Mouse (Mus musculus) kidney, adult 2 months (tissue): Measurements from ENCODE around the gene Tbxa2r. TPM values are rescaled to one million over a fixed set of nuclear protein-coding genes. Genes with fewer than 3 reads are reported as not detected.
A peak's percentile ranks its signal among the peaks of the same experiment; 100 is the strongest.

Experiments
- DNase-seq: peaks from one replicate; pipeline ENCODE4 v3.0.0; 2021
- H3K27ac ChIP-seq: fragments of 200-500 bp; 2 replicates; pipeline ENCODE4 v1.5.1; 2012; ENCODE audit warnings: low read depth, low read length, control low read depth, inconsistent platforms; ENCODE audit not compliant: insufficient read depth
- H3K27me3 ChIP-seq: fragments of 200-500 bp; replicated peaks from 2 replicates; pipeline ENCODE4 v1.6.1; 2012; ENCODE audit warnings: mild to moderate bottlenecking, moderate library complexity, low read length, inconsistent platforms; ENCODE audit not compliant: control insufficient read depth, insufficient read depth
- H3K36me3 ChIP-seq: fragments of 200-500 bp; 2 replicates; pipeline ENCODE4 v1.6.1; 2012; ENCODE audit warnings: mild to moderate bottlenecking, moderate library complexity, low read length, inconsistent platforms; ENCODE audit not compliant: control insufficient read depth, insufficient read depth
- H3K4me1 ChIP-seq: fragments of 200-500 bp; 2 replicates; pipeline ENCODE4 v1.6.1; 2011; ENCODE audit warnings: low read length; ENCODE audit not compliant: control insufficient read depth, insufficient read depth
- H3K4me3 ChIP-seq: fragments of 200-500 bp; 2 replicates; pipeline ENCODE4 v1.5.1; 2011; ENCODE audit warnings: mild to moderate bottlenecking, low read depth, low read length, control low read depth; ENCODE audit not compliant: insufficient read depth
- CTCF ChIP-seq: fragments of 200-500 bp; conservative IDR thresholded peaks from 2 replicates; pipeline ENCODE4 v1.5.1; 2011; ENCODE audit warnings: low read depth, mild to moderate bottlenecking, control low read depth, low read length, moderate library complexity, mixed read lengths; ENCODE audit not compliant: insufficient read depth, insufficient read length
- POLR2A ChIP-seq: fragments of 200-500 bp; IDR thresholded peaks from one replicate; pipeline ENCODE4 v1.6.1; 2011; ENCODE audit warnings: low read depth, low read length, control low read depth
- whole genome bisulfite sequencing: fragments of 180-500 bp; shearing (Covaris S2); methylation state at CpG from one replicate; pipeline ENCODE4 v1.1.7; 2018; 5-methylcytosine and 5-hydroxymethylcytosine counted together
- polyA plus RNA-seq: library from polyadenylated mRNA; depleted of rRNA; stranded (reverse); fragments of >200 nt; gene quantifications from 2 replicates; pipeline ENCODE4 v1.2.3, GENCODE M21; 2012

Tbxa2r gene
- polyA plus RNA-seq, 1 experiment = 16.6 TPM

DNA sequence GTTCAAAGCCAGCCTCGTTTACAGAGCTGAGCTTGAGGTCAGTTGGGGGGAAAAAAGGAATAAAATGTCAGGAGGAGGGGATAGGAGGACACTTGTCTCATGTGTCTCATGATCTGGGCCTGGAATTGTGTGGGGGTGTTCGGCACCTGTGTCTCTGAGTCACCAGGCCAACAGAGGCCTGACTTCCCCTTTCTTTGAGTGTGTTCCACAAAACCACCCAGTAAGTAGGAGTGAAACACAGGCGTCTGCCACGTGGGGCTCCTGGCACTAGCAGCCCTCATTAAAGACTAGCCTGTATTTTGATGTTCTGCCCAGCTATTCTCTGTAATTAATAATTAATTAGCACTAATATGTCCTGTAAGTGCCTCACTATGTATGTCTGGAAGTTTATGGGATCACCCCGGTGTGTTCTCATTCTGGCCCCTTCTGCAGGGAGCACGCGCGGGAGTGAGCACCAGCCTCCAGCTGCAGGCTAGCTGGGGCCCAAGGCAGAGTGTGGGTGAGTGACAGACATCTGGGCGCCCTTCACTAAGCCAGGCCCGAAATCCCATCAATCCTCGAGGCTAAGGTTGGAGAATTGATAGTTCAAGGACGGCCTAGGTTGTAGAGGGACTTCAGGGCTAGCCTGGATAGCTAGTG, 27.9 kb downstream of the Tbxa2r start:
- TF ChIP-seq CTCF = no peak
- TF ChIP-seq POLR2A = no peak
- Histone ChIP-seq H3K36me3 (no peaks in the 10 kb centered on the region), H3K27ac (no peak overlapping the region), H3K4me1 (peaks cover 21% of the 10 kb centered on the region), H3K4me3 (no peak overlapping the region), H3K27me3 (no peaks in the 10 kb centered on the region)
- WGBS = 44% methylated on average over 12 of the region's 12 CpGs
- peak; percentile 57 for DNase-seq

DNA sequence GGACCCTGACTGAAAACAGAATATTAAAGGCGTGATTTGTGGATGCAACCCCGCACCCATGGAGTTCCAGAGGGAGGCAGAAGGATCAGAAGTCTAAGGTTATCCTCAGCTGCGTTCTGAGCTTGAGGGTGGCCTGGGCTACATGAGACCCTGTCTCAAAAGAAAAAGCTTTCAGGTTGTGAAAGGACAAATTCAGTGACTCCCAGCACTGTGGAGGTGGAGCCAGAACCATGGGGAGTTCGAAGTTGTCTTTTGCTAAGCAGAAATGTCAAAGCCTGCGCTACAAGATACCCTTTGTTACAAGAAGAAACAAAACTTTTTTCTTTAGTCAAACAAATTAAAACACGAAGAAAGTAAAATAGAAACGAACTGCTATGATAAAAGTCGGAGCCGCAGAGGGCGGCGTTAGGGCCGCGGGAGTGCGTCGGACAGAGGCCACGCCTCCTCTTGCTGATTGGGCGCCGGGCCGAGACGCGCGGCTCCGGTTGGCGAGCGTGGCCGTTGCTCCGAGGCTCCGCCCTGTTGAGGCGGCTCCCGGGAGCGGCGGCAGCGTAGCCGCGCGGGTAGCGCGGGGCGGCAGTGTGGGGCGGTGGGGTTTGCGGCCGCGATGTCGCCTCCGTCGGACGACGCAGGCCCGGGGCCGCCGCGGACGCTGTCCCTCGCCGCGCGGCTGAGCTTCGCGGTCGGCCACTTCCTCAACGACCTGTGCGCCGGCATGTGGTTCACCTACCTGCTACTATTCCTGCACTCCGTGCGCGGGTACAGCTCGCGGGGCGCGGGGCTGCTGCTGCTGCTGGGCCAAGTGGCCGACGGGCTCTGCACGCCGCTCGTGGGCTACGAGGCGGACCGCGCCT, 28.7 kb downstream of the Tbxa2r start, which contains the start of gene Mfsd12:
Gene Mfsd12 (plus strand): TSS at position 501 of the 854 bp plus-strand sequence.
- H3K4me1 ChIP-seq = peaks cover 21% of the 10 kb centered on the region
- H3K27ac ChIP-seq = no peak within 1 kb of the TSS
- 2% methylated on average over 79 of the region's 79 CpGs for WGBS
- TF ChIP-seq CTCF (no peak), POLR2A (no peak)
- DNase-seq = peak; percentile 95
- no peaks in the 10 kb centered on the region for H3K36me3 ChIP-seq
- H3K4me3 ChIP-seq = peak within 1 kb of the TSS; percentile 74
- no peaks in the 10 kb centered on the region for H3K27me3 ChIP-seq

DNA sequence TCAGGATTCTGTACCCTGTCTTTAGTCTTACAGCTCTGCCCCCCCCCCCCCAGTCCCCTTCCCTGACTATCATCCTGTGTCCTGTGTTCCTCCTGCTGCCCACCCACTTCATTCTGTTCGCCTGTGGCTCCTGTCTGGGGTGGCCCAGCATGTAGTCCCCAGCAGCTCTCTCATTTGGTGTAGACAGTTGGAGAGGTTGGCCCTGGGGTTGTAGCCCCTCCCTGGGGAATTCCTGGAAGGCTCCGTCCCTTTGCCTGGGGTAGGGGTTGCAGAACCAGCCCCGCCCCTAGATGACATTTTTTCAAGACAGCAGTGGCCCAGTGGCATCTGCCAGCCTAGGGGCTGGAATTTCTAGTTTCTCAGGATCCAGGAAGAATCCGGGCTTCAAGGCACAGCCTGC, 29.7 kb downstream of the Tbxa2r start:
- TF ChIP-seq CTCF = no peak
- DNase-seq = no peak
- Histone ChIP-seq H3K27me3 (no peaks in the 10 kb centered on the region), H3K4me3 (peak overlapping the region; percentile 74), H3K27ac (no peak overlapping the region), H3K36me3 (no peaks in the 10 kb centered on the region), H3K4me1 (peaks cover 21% of the 10 kb centered on the region)
- WGBS = 42% methylated on average over 4 of the region's 4 CpGs

DNA sequence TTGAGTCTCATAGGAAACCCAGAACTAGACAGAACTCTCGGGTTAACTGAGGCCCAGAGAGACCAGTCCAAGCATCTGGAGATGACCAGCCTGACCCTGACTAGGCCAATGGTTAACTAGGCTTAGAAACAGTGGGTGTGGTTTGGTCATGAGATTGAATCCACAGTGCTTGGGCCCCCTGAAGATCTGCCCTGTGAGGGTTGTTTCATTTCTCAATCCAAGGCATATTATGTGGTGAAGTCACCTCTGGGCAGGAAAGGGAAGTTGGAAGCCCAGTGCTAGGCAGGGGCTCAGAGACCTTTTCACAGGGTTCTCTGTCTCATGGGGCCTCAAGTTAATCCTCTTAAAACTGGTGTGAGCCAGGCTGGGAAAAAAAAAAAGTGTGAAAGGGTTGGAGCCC, 30.3 kb downstream of the Tbxa2r start:
- WGBS = 38% methylated on average over 1 of the region's 1 CpGs
- H3K27me3 ChIP-seq = no peaks in the 10 kb centered on the region
- peaks cover 21% of the 10 kb centered on the region for H3K4me1 ChIP-seq
- TF ChIP-seq CTCF (no peak), POLR2A (no peak)
- no peaks in the 10 kb centered on the region for H3K36me3 ChIP-seq
- no peak overlapping the region for H3K4me3 ChIP-seq
- H3K27ac ChIP-seq = no peak overlapping the region
- peak; percentile 76 for DNase-seq

DNA sequence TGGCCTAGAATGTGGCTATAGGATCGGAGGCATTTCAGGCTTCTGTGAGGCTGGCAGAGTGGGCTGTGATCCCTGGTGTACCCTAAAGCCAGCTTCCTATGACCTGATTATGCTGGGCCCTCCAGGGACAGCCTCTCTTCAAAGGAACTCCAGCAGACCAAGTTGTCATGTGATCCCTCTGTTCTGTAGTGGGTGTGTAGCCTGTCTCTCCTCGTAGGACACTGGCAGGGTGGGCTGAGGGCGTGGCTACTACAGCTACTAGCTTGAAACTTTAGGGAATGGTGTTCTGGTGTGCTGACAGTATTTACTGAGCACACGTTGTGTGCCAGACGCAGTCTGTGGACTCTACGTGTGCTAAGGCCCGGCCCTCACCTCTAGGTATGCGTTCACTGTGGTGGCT, 32.2 kb downstream of the Tbxa2r start:
- Histone ChIP-seq H3K4me1 (peaks cover 21% of the 10 kb centered on the region), H3K27me3 (no peaks in the 10 kb centered on the region), H3K36me3 (no peaks in the 10 kb centered on the region), H3K27ac (no peak overlapping the region), H3K4me3 (no peak overlapping the region)
- TF ChIP-seq CTCF (no peak), POLR2A (no peak)
- 75% methylated on average over 8 of the region's 8 CpGs for WGBS
- no peak for DNase-seq

DNA sequence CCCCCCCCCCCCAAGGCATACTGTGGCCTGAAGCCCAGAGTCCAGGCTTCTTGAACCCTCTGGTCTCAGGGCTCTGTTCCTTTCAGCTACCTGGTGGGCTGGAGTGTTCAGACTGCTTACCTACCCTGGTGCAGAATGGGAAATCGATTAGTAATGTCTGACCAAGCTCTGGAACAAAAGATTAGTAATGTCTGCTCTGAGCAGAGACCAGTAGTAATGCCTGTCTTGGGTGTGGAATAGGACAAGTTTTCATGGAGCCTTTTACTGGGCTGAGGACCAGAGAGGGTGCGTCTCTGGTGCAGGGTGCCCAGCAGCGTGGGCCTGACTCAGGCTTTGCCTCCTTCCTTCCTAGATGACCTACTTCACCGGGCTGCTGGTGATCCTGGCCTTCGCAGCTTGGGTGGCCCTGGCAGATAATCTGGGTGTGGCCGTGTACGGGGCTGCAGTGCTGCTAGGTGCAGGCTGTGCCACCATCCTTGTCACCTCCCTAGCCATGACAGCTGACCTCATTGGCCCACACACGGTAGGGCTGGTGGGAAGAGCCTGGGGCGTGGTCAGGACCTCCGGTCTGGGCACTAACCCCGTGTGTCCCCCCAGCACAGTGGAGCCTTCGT, 33.9 kb downstream of the Tbxa2r start:
- WGBS = 84% methylated on average over 12 of the region's 12 CpGs
- Histone ChIP-seq H3K27me3 (no peaks in the 10 kb centered on the region), H3K36me3 (no peaks in the 10 kb centered on the region), H3K4me3 (no peak overlapping the region), H3K4me1 (peaks cover 12% of the 10 kb centered on the region), H3K27ac (no peak overlapping the region)
- no peak for TF ChIP-seq CTCF
- TF ChIP-seq POLR2A = no peak
- DNase-seq = no peak
